In genomic region chrX:17217451-17217850, GRCm38 (mm10) we compare ENCODE assay signal across 11 mouse cellular contexts.
DNase-seq lines count a peak whose midpoint lies in the region; ATAC-seq and TF ChIP-seq lines count a peak whose summit lies in the region.
"Had no signal": no experiment of that assay in that cellular context is flagged by ENCODE, and none has a peak within 500 bp of the region (broad histone marks: within the 10 kb centered on the region; RNA-seq: fewer than 3 reads in every experiment).

No protein-coding gene starts in this region.

- no peaks in the 10 kb centered on the region for H3K9me3 ChIP-seq in forebrain, postnatal 0 days (ENCODE audit: low read length)
- no peaks in the 10 kb centered on the region for H3K9me3 ChIP-seq in forebrain, embryonic 10.5 days
- H3K9me3 ChIP-seq: embryonic facial prominence, embryonic 12.5 days; hindbrain, embryonic 12.5 days; limb, embryonic 13.5 days had no signal

- no peak overlapping the region for H3K4me3 ChIP-seq in forebrain, postnatal 0 days (ENCODE audit: low read depth, low read length)
- H3K4me3 ChIP-seq in forebrain, embryonic 10.5 days, result no peak overlapping the region
- H3K4me3 ChIP-seq in layer of hippocampus, adult 2 months, result no peak overlapping the region
- H3K4me3 ChIP-seq: embryonic facial prominence, embryonic 12.5 days; hindbrain, embryonic 12.5 days; limb, embryonic 13.5 days had no signal

- H3K27ac ChIP-seq in forebrain, postnatal 0 days (ENCODE audit: low read depth, low read length), result no peak overlapping the region
- H3K27ac ChIP-seq in forebrain, embryonic 10.5 days, result no peak overlapping the region
- no peak overlapping the region for H3K27ac ChIP-seq in layer of hippocampus, adult 2 months
- H3K27ac ChIP-seq: embryonic facial prominence, embryonic 12.5 days; hindbrain, embryonic 12.5 days; limb, embryonic 13.5 days had no signal

- no peaks in the 10 kb centered on the region for H3K4me1 ChIP-seq in forebrain, postnatal 0 days (ENCODE audit: insufficient read depth)
- no peaks in the 10 kb centered on the region for H3K4me1 ChIP-seq in forebrain, embryonic 10.5 days
- H3K4me1 ChIP-seq: embryonic facial prominence, embryonic 12.5 days; hindbrain, embryonic 12.5 days; limb, embryonic 13.5 days had no signal

- no peak overlapping the region for H3K4me2 ChIP-seq in forebrain, postnatal 0 days (ENCODE audit: low read depth)
- H3K4me2 ChIP-seq: embryonic facial prominence, embryonic 12.5 days; hindbrain, embryonic 12.5 days; limb, embryonic 13.5 days had no signal

- ATAC-seq in forebrain, postnatal 0 days, result no peak
- ATAC-seq in erythroid progenitor cell, adult 5-6 weeks (replicated peaks; ENCODE audit: low FRiP score, poor library complexity, severe bottlenecking), result no peak

- no peaks in the 10 kb centered on the region for H3K36me3 ChIP-seq in forebrain, postnatal 0 days (ENCODE audit: insufficient read depth)
- no peaks in the 10 kb centered on the region for H3K36me3 ChIP-seq in forebrain, embryonic 10.5 days (replicated peaks)
- H3K36me3 ChIP-seq: embryonic facial prominence, embryonic 12.5 days; hindbrain, embryonic 12.5 days; limb, embryonic 13.5 days had no signal

- H3K9ac ChIP-seq in forebrain, postnatal 0 days, result no peak overlapping the region
- H3K9ac ChIP-seq: embryonic facial prominence, embryonic 12.5 days; hindbrain, embryonic 12.5 days; limb, embryonic 13.5 days had no signal

- no peaks in the 10 kb centered on the region for H3K27me3 ChIP-seq in forebrain, postnatal 0 days (ENCODE audit: insufficient read depth, low read length)
- no peaks in the 10 kb centered on the region for H3K27me3 ChIP-seq in forebrain, embryonic 10.5 days (ENCODE audit: poor library complexity, severe bottlenecking)
- H3K27me3 ChIP-seq: embryonic facial prominence, embryonic 12.5 days; hindbrain, embryonic 12.5 days; limb, embryonic 13.5 days had no signal

- peak; percentile 22 for DNase-seq in forebrain, postnatal 0 days
- DNase-seq in forebrain, embryonic 10.5 days (ENCODE audit: extremely low spot score, low spot score), result no peak
- no peak for DNase-seq in layer of hippocampus, adult 2 months (ENCODE audit: low spot score in 2 of 2)
- no peak for DNase-seq in layer of hippocampus, adult 9-11 months
- peak; percentile 29 for DNase-seq in 416B (ENCODE audit: low read depth)
- DNase-seq in embryo, embryonic 11 days, result peak; percentile 5
- no peak for DNase-seq in thymus, adult 18-20 months

- TF ChIP-seq CTCF in forebrain, postnatal 0 days (IDR thresholded peaks at IDR 0.05; ENCODE audit: low read depth), result peak; percentile 40; the same call in 1 of the 2 replicates
- peak; percentile 73 for TF ChIP-seq CTCF in layer of hippocampus, adult 2 months (conservative IDR thresholded peaks at IDR 0.05)

Comparison
In these comparisons a context has a peak if more than half of its experiments do, and no peak if none do; other contexts are left out.
1. DNase-seq: peak in forebrain, postnatal 0 days (single experiment), 416B (single experiment) and embryo, embryonic 11 days (single experiment); none in forebrain, embryonic 10.5 days (single experiment), layer of hippocampus, adult 2 months (0 of 2), layer of hippocampus, adult 9-11 months (single experiment) and thymus, adult 18-20 months (0 of 2).